ENCODE assay signal across 8 mouse cellular contexts in genomic region chr1:136131603-136132291, GRCm38 (mm10). TPM values are rescaled to one million over a fixed set of nuclear protein-coding genes. Genes with fewer than 3 reads are reported as not detected.
A peak's percentile ranks its signal among the peaks of the same experiment; 100 is the strongest.
DNase-seq lines count a peak whose midpoint lies in the region; ATAC-seq and TF ChIP-seq lines count a peak whose summit lies in the region.

No protein-coding gene starts in this region.

- no peak for DNase-seq in kidney, adult 11 months
- DNase-seq in CH12.LX (ENCODE audit: extremely low read depth): no peak
- DNase-seq in midbrain, embryonic 11.5 days (ENCODE audit: low spot score, missing footprints): peak; percentile 95
- no peak for DNase-seq in adrenal gland, postnatal 14 days

- TF ChIP-seq POLR2A in CH12.LX (IDR thresholded peaks at IDR 0.05; ENCODE audit: low read depth, low read length): no peak
- no peak for TF ChIP-seq POLR2A in cortical plate, adult 2 months (IDR thresholded peaks at IDR 0.05; ENCODE audit: extremely low read depth, insufficient read depth, low read length)

- TF ChIP-seq CTCF in CH12.LX (conservative IDR thresholded peaks at IDR 0.05 in 1 of 2, IDR thresholded peaks at IDR 0.05 in 1 of 2; ENCODE audit: low read depth in 2 of 2, low read length in 2 of 2): no peak
- no peak for TF ChIP-seq CTCF in cortical plate, adult 2 months (IDR thresholded peaks at IDR 0.05; ENCODE audit: extremely low read depth, insufficient read depth, low read length)

- H3K36me3 ChIP-seq in kidney, embryonic 15.5 days: no peaks in the 10 kb centered on the region
- peaks cover 16 to 26% of the 10 kb centered on the region in 2 experiments for H3K36me3 ChIP-seq in CH12.LX (replicated peaks in 1 of 2; ENCODE audit: control insufficient read depth in 1 of 2, insufficient read depth in 1 of 2, low read length in 1 of 2)
- H3K36me3 ChIP-seq in hindbrain, embryonic 16.5 days (ENCODE audit: control insufficient read depth, insufficient read depth, low read length): no peaks in the 10 kb centered on the region
- no peaks in the 10 kb centered on the region for H3K36me3 ChIP-seq in midbrain, embryonic 11.5 days (ENCODE audit: control insufficient read depth, insufficient read depth, low read length)

- in situ Hi-C loops in CH12.LX (cut with MboI; ENCODE audit: low pct_ligation_motif_present, low pct_unique_long_range_greater_than_20kb, low sequenced_read_pairs): loop anchor here (10.0 kb wide), 1 partner anchor 367 kb away; the partner anchor contains the start of gene Phlda3

- peak overlapping the region; percentile 73 for H3K4me3 ChIP-seq in kidney, embryonic 15.5 days (replicated peaks)
- H3K4me3 ChIP-seq in CH12.LX (replicated peaks in 1 of 3; ENCODE audit: low read depth in 2 of 3, low read length in 2 of 3, poor library complexity in 1 of 3): peak overlapping the region; percentile 93 to 99 (median 95)
- peak overlapping the region; percentile 58 for H3K4me3 ChIP-seq in cortical plate, adult 2 months (ENCODE audit: insufficient read depth, low read length)
- peak overlapping the region; percentile 84 for H3K4me3 ChIP-seq in hindbrain, embryonic 16.5 days (ENCODE audit: low read length)
- H3K4me3 ChIP-seq in midbrain, embryonic 11.5 days (ENCODE audit: low read depth, low read length): peak overlapping the region; percentile 57

- H3K9ac ChIP-seq in kidney, embryonic 15.5 days: peak overlapping the region; percentile 71
- peak overlapping the region; percentile 95 for H3K9ac ChIP-seq in CH12.LX (ENCODE audit: insufficient read depth, low read depth)
- peak overlapping the region; percentile 96 for H3K9ac ChIP-seq in hindbrain, embryonic 16.5 days (ENCODE audit: low read depth, low read length)
- peak overlapping the region; percentile 76 for H3K9ac ChIP-seq in midbrain, embryonic 11.5 days (ENCODE audit: low read length)

- H3K27me3 ChIP-seq in kidney, embryonic 15.5 days: peaks cover 12% of the 10 kb centered on the region
- no peaks in the 10 kb centered on the region for H3K27me3 ChIP-seq in CH12.LX (replicated peaks)
- H3K27me3 ChIP-seq in hindbrain, embryonic 16.5 days (replicated peaks; ENCODE audit: control insufficient read depth, insufficient read depth, low read length): no peaks in the 10 kb centered on the region
- peaks cover 7% of the 10 kb centered on the region; the same call in 1 of the 2 replicates for H3K27me3 ChIP-seq in midbrain, embryonic 11.5 days (ENCODE audit: control insufficient read depth, insufficient read depth, low read length)

- H3K79me2 ChIP-seq in CH12.LX (replicated peaks; ENCODE audit: control insufficient read depth, extremely low read depth, insufficient read depth, poor library complexity, severe bottlenecking): peaks cover 14% of the 10 kb centered on the region

- peak overlapping the region; percentile 99 for H3K4me2 ChIP-seq in kidney, embryonic 15.5 days
- peak overlapping the region; percentile 65; the same call in 1 of the 2 replicates for H3K4me2 ChIP-seq in CH12.LX (ENCODE audit: insufficient read depth, low read depth, poor library complexity, severe bottlenecking)
- peak overlapping the region; percentile 79 for H3K4me2 ChIP-seq in hindbrain, embryonic 16.5 days (ENCODE audit: low read length)
- peak overlapping the region; percentile 60 for H3K4me2 ChIP-seq in midbrain, embryonic 11.5 days

- WGBS in kidney, embryonic 15.5 days: 2% methylated on average over 42 of the region's 43 CpGs
- under 1% methylated on average over 43 of the region's 43 CpGs for WGBS in hindbrain, embryonic 16.5 days
- WGBS in midbrain, embryonic 11.5 days: under 1% methylated on average over 43 of the region's 43 CpGs

- no peaks in the 10 kb centered on the region for H3K9me3 ChIP-seq in kidney, embryonic 15.5 days (replicated peaks)
- H3K9me3 ChIP-seq in CH12.LX (replicated peaks; ENCODE audit: low read length): no peaks in the 10 kb centered on the region
- H3K9me3 ChIP-seq in hindbrain, embryonic 16.5 days (ENCODE audit: control insufficient read depth, low read length): no peaks in the 10 kb centered on the region
- no peaks in the 10 kb centered on the region for H3K9me3 ChIP-seq in midbrain, embryonic 11.5 days (ENCODE audit: control insufficient read depth, low read length)

- ATAC-seq in kidney, embryonic 15.5 days (replicated peaks; ENCODE audit: low FRiP score): peak; percentile 37
- peak; percentile 50 for ATAC-seq in hindbrain, embryonic 16.5 days
- ATAC-seq in midbrain, embryonic 11.5 days (ENCODE audit: low FRiP score): peak; percentile 3
- ATAC-seq in frontal cortex, adult (ENCODE audit: low TSS enrichment): no peak

- no peak for TF ChIP-seq EP300 in CH12.LX (IDR thresholded peaks at IDR 0.05; ENCODE audit: low read length)

- no peak overlapping the region for H3K27ac ChIP-seq in kidney, embryonic 15.5 days
- H3K27ac ChIP-seq in CH12.LX (ENCODE audit: insufficient read depth, low read depth): peak overlapping the region; percentile 49
- peak overlapping the region; percentile 93 for H3K27ac ChIP-seq in cortical plate, adult 2 months (ENCODE audit: insufficient read depth, low read length)
- peak overlapping the region; percentile 96 for H3K27ac ChIP-seq in hindbrain, embryonic 16.5 days (ENCODE audit: low read depth, low read length)
- H3K27ac ChIP-seq in midbrain, embryonic 11.5 days (ENCODE audit: low read depth, low read length): peak overlapping the region; percentile 36

- TF ChIP-seq RAD21 in CH12.LX (IDR thresholded peaks at IDR 0.05; ENCODE audit: low read depth, low read length): no peak

- H3K4me1 ChIP-seq in kidney, embryonic 15.5 days: peaks cover 93% of the 10 kb centered on the region
- H3K4me1 ChIP-seq in CH12.LX (ENCODE audit: control insufficient read depth in 1 of 2, insufficient read depth in 2 of 2): peaks cover 31 to 75% of the 10 kb centered on the region in 2 experiments
- H3K4me1 ChIP-seq in cortical plate, adult 2 months (ENCODE audit: control insufficient read depth, insufficient read depth, low read length): peaks cover 17% of the 10 kb centered on the region
- peaks cover 43% of the 10 kb centered on the region for H3K4me1 ChIP-seq in hindbrain, embryonic 16.5 days (ENCODE audit: control insufficient read depth, insufficient read depth, low read depth, low read length)
- peaks cover 28% of the 10 kb centered on the region for H3K4me1 ChIP-seq in midbrain, embryonic 11.5 days (ENCODE audit: control insufficient read depth, insufficient read depth, low read length)

- dilution Hi-C loops in CH12.LX (cut with MboI; ENCODE audit: extremely low pct_ligation_motif_present, extremely low pct_unique_long_range_greater_than_20kb, low sequenced_read_pairs): no loop called here

TF ChIP-seq in CH12.LX, 34 proteins besides CTCF, POLR2A, EP300 and RAD21:
- TF ChIP-seq PAX5 (IDR thresholded peaks at IDR 0.05; ENCODE audit: low read length) (no peak), USF1 (IDR thresholded peaks at IDR 0.05; ENCODE audit: low read depth, low read length) (no peak), SIN3A (IDR thresholded peaks at IDR 0.05; ENCODE audit: low read length) (peak; percentile 37), NRF1 (IDR thresholded peaks at IDR 0.05; ENCODE audit: low read depth, low read length) (no peak), MEF2A (IDR thresholded peaks at IDR 0.05; ENCODE audit: borderline replicate concordance, low read depth, low read length) (no peak), TBP (conservative IDR thresholded peaks at IDR 0.05; ENCODE audit: low read depth, low read length) (no peak), MXI1 (IDR thresholded peaks at IDR 0.05; ENCODE audit: low read depth, low read length) (no peak), CHD2 (IDR thresholded peaks at IDR 0.05; ENCODE audit: low read length) (peak; percentile 46; the same call in 1 of the 2 replicates), USF2 (conservative IDR thresholded peaks at IDR 0.05; ENCODE audit: low read depth, low read length) (no peak), ZMIZ1 (IDR thresholded peaks at IDR 0.05; ENCODE audit: low read depth, low read length) (no peak), ZKSCAN1 (IDR thresholded peaks at IDR 0.05; ENCODE audit: borderline replicate concordance, low read depth, low read length) (no peak)

RNA-seq across cellular contexts. Expression of gene Kif21b, which starts 0.6 kb away (rescaled TPM):
- 2.0 and 2.5 TPM in 2 replicates for polyA plus RNA-seq in kidney, embryonic 15.5 days (2015; fragmentation: Nextera tagmentation; extraction: Ambion mirVana)
- total RNA-seq in CH12.LX (2012; rRNA removed) (21.1 and 26.2 TPM in 2 replicates), CH12.LX (2014; rRNA removed) (6.0 and 7.3 TPM in 2 replicates)
- polyA plus RNA-seq in CH12.LX (2012; ENCODE audit: insufficient read length, low read depth): 22.6 and 32.4 TPM in 2 replicates
- polyA plus RNA-seq in cortical plate, adult 2 months (2012; rRNA removed): 42.5 and 44.4 TPM in 2 replicates
- polyA plus RNA-seq in hindbrain, embryonic 16.5 days (2015; fragmentation: Nextera tagmentation; extraction: Ambion mirVana): 43.6 and 44.3 TPM in 2 replicates
- 11.9 and 12.9 TPM in 2 replicates for polyA plus RNA-seq in midbrain, embryonic 11.5 days (2014; fragmentation: Nextera tagmentation; extraction: Ambion mirVana)
- total RNA-seq in adrenal gland, postnatal 14 days (2021): 2.7 and 12.5 TPM in 2 replicates
